Mouse (Mus musculus): ENCODE results near the gene Dkkl1. TPM values are rescaled to one million over a fixed set of nuclear protein-coding genes. Genes with fewer than 3 reads are reported as not detected.
"Not testable (repeated sequence)": the region's sequence is repeated elsewhere in the genome, so short reads cannot be mapped to it uniquely, and the experiment has no call there.

Dkkl1 gene
- polyA plus RNA-seq, 1 experiment, result 0.08 TPM

GRCm38 (mm10) chr7:45174567-45175280 lies 37.2 kb downstream of the Dkkl1 start:
- no peaks in the 10 kb centered on the region for H3K79me2 ChIP-seq (ENCODE audit: control insufficient read depth, insufficient read depth)
- H3K36me3 ChIP-seq (ENCODE audit: control insufficient read depth, insufficient read depth), result no peaks in the 10 kb centered on the region
- no peak overlapping the region for H3K4me2 ChIP-seq (ENCODE audit: low read depth)
- H3K4me3 ChIP-seq, result no peak overlapping the region
- H3ac ChIP-seq (ENCODE audit: control insufficient read depth, insufficient read length), result no peak overlapping the region
- H3K27me3 ChIP-seq (ENCODE audit: control insufficient read depth, insufficient read depth, insufficient read length), result peaks cover 61% of the 10 kb centered on the region
- TF ChIP-seq CEBPB (IDR thresholded peaks at IDR 0.05; ENCODE audit: insufficient read depth, poor library complexity, severe bottlenecking) (no peak), POLR2A (IDR thresholded peaks at IDR 0.05; ENCODE audit: insufficient read length, low read depth) (no peak)

DNA sequence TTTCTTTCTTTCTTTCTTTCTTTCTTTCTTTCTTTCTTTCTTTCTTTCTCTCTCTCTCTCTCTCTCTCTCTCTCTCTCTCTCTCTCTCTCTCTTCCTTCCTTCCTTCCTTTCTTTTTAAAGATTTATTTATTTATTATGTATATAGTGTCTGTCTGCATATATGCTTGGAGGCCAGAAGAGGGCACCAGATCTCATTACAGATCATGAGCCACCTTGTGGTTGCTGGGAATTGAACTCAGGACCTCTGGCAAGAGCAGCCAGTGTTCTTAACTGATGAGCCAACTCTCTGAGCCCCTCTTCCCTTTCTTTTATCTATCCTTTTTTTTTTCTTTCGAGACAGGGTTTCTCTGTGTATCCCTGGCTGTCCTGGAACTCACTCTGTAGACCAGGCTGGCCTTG lies 38.2 kb downstream of the Dkkl1 start:
- not testable (repeated sequence) for H3K36me3 ChIP-seq (ENCODE audit: control insufficient read depth, insufficient read depth); H3ac ChIP-seq (ENCODE audit: control insufficient read depth, insufficient read length); H3K4me3 ChIP-seq; H3K4me2 ChIP-seq (ENCODE audit: low read depth); H3K79me2 ChIP-seq (ENCODE audit: control insufficient read depth, insufficient read depth)
- H3K27me3 ChIP-seq (ENCODE audit: control insufficient read depth, insufficient read depth, insufficient read length), result peaks cover 54% of the 10 kb centered on the region

DNA sequence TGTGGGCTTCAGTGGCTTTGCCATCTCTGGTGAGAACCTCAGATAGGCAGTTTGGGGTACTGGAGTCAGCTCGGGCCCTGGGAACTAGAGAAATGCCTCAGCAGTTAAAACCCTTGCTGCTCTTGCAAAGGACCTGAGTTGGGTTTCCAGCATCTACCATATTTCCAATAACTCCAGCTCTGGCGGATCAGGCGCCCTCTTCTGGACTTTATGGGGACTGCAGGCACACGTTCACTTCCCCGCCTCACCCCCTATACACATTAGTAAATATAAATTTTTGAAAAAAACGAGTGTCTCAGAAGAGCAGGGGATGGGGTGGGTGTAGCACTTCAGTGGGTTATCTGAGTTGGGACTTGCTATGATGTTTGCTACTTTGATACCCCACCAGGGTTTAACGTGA lies 39.0 kb downstream of the Dkkl1 start:
- H3K4me2 ChIP-seq (ENCODE audit: low read depth), result no peak overlapping the region

GRCm38 (mm10) chr7:45169495-45169894 lies 42.5 kb downstream of the Dkkl1 start:
- Histone ChIP-seq H3K4me3 (no peak overlapping the region), H3K79me2 (ENCODE audit: control insufficient read depth, insufficient read depth) (no peaks in the 10 kb centered on the region), H3ac (ENCODE audit: control insufficient read depth, insufficient read length) (no peak overlapping the region), H3K4me2 (ENCODE audit: low read depth) (no peak overlapping the region), H3K27me3 (ENCODE audit: control insufficient read depth, insufficient read depth, insufficient read length) (peaks cover 53% of the 10 kb centered on the region), H3K36me3 (ENCODE audit: control insufficient read depth, insufficient read depth) (no peaks in the 10 kb centered on the region)
- no peak for TF ChIP-seq SRF (IDR thresholded peaks at IDR 0.05; ENCODE audit: control insufficient read depth, insufficient read length, low read depth)
- no peak for TF ChIP-seq TCF3 (IDR thresholded peaks at IDR 0.05; ENCODE audit: insufficient read length, low read depth)
- TF ChIP-seq REST (IDR thresholded peaks at IDR 0.05; ENCODE audit: insufficient read depth, insufficient read length), result no peak
- TF ChIP-seq MAX (IDR thresholded peaks at IDR 0.05; ENCODE audit: low read depth), result no peak
- TF ChIP-seq E2F4 (IDR thresholded peaks at IDR 0.05; ENCODE audit: insufficient read depth), result no peak
- TF ChIP-seq POLR2A (IDR thresholded peaks at IDR 0.05; ENCODE audit: insufficient read length, low read depth), result no peak
- TF ChIP-seq MYOD1 (IDR thresholded peaks at IDR 0.05; ENCODE audit: control insufficient read depth in 1 of 3, insufficient read length in 2 of 3, low read depth in 2 of 3), result no peak
- TF ChIP-seq TCF12 (IDR thresholded peaks at IDR 0.05; ENCODE audit: insufficient read depth, poor library complexity, severe bottlenecking), result no peak
- TF ChIP-seq POLR2AphosphoS2 (IDR thresholded peaks at IDR 0.05; ENCODE audit: insufficient read length, low read depth), result no peak
- TF ChIP-seq USF1 (IDR thresholded peaks at IDR 0.05; ENCODE audit: low read depth), result no peak
- no peak for TF ChIP-seq CEBPB (IDR thresholded peaks at IDR 0.05; ENCODE audit: insufficient read depth, poor library complexity, severe bottlenecking)

More for the DNA sequence above, 39.0 kb downstream of the Dkkl1 start:
- Histone ChIP-seq H3ac (ENCODE audit: control insufficient read depth, insufficient read length) (no peak overlapping the region), H3K27me3 (ENCODE audit: control insufficient read depth, insufficient read depth, insufficient read length) (peaks cover 54% of the 10 kb centered on the region), H3K79me2 (ENCODE audit: control insufficient read depth, insufficient read depth) (no peaks in the 10 kb centered on the region), H3K36me3 (ENCODE audit: control insufficient read depth, insufficient read depth) (no peaks in the 10 kb centered on the region), H3K4me3 (no peak overlapping the region)
- no peak for TF ChIP-seq USF1 (IDR thresholded peaks at IDR 0.05; ENCODE audit: low read depth)
- TF ChIP-seq MAX (IDR thresholded peaks at IDR 0.05; ENCODE audit: low read depth), result no peak
- no peak for TF ChIP-seq TCF12 (IDR thresholded peaks at IDR 0.05; ENCODE audit: insufficient read depth, poor library complexity, severe bottlenecking)
- no peak for TF ChIP-seq POLR2AphosphoS2 (IDR thresholded peaks at IDR 0.05; ENCODE audit: insufficient read length, low read depth)
- TF ChIP-seq REST (IDR thresholded peaks at IDR 0.05; ENCODE audit: insufficient read depth, insufficient read length), result no peak
- TF ChIP-seq E2F4 (IDR thresholded peaks at IDR 0.05; ENCODE audit: insufficient read depth), result no peak
- TF ChIP-seq TCF3 (IDR thresholded peaks at IDR 0.05; ENCODE audit: insufficient read length, low read depth), result no peak
- no peak for TF ChIP-seq MYOG (IDR thresholded peaks at IDR 0.05; ENCODE audit: control insufficient read depth in 1 of 3, insufficient read depth in 1 of 3, insufficient read length in 2 of 3, low read depth in 2 of 3)
- no peak for TF ChIP-seq POLR2A (IDR thresholded peaks at IDR 0.05; ENCODE audit: insufficient read length, low read depth)
- TF ChIP-seq SRF (IDR thresholded peaks at IDR 0.05; ENCODE audit: control insufficient read depth, insufficient read length, low read depth), result no peak
- TF ChIP-seq MYOD1 (IDR thresholded peaks at IDR 0.05; ENCODE audit: control insufficient read depth in 1 of 3, insufficient read length in 2 of 3, low read depth in 2 of 3), result no peak
- TF ChIP-seq CEBPB (IDR thresholded peaks at IDR 0.05; ENCODE audit: insufficient read depth, poor library complexity, severe bottlenecking), result no peak

GRCm38 (mm10) chr7:45168656-45169055 lies 43.3 kb downstream of the Dkkl1 start:
- no peak for TF ChIP-seq TCF3 (IDR thresholded peaks at IDR 0.05; ENCODE audit: insufficient read length, low read depth)
- TF ChIP-seq TCF12 (IDR thresholded peaks at IDR 0.05; ENCODE audit: insufficient read depth, poor library complexity, severe bottlenecking), result no peak
- no peak for TF ChIP-seq POLR2AphosphoS2 (IDR thresholded peaks at IDR 0.05; ENCODE audit: insufficient read length, low read depth)
- TF ChIP-seq MYOD1 (IDR thresholded peaks at IDR 0.05; ENCODE audit: control insufficient read depth in 1 of 3, insufficient read length in 2 of 3, low read depth in 2 of 3), result no peak
- TF ChIP-seq CEBPB (IDR thresholded peaks at IDR 0.05; ENCODE audit: insufficient read depth, poor library complexity, severe bottlenecking), result no peak
- no peak for TF ChIP-seq MAX (IDR thresholded peaks at IDR 0.05; ENCODE audit: low read depth)
- no peak for TF ChIP-seq MYOG (IDR thresholded peaks at IDR 0.05; ENCODE audit: control insufficient read depth in 1 of 3, insufficient read depth in 1 of 3, insufficient read length in 2 of 3, low read depth in 2 of 3)
- TF ChIP-seq E2F4 (IDR thresholded peaks at IDR 0.05; ENCODE audit: insufficient read depth), result no peak
- no peak for TF ChIP-seq REST (IDR thresholded peaks at IDR 0.05; ENCODE audit: insufficient read depth, insufficient read length)
- no peak for TF ChIP-seq SRF (IDR thresholded peaks at IDR 0.05; ENCODE audit: control insufficient read depth, insufficient read length, low read depth)
- TF ChIP-seq POLR2A (IDR thresholded peaks at IDR 0.05; ENCODE audit: insufficient read length, low read depth), result no peak
- TF ChIP-seq USF1 (IDR thresholded peaks at IDR 0.05; ENCODE audit: low read depth), result no peak
- peaks cover 56% of the 10 kb centered on the region for H3K27me3 ChIP-seq (ENCODE audit: control insufficient read depth, insufficient read depth, insufficient read length)
- no peak overlapping the region for H3ac ChIP-seq (ENCODE audit: control insufficient read depth, insufficient read length)
- H3K36me3 ChIP-seq (ENCODE audit: control insufficient read depth, insufficient read depth), result no peaks in the 10 kb centered on the region
- H3K79me2 ChIP-seq (ENCODE audit: control insufficient read depth, insufficient read depth), result no peaks in the 10 kb centered on the region
- no peak overlapping the region for H3K4me2 ChIP-seq (ENCODE audit: low read depth)
- no peak overlapping the region for H3K4me3 ChIP-seq
